Comparison of ENCODE assay signal across 28 mouse cellular contexts in the genomic region with DNA sequence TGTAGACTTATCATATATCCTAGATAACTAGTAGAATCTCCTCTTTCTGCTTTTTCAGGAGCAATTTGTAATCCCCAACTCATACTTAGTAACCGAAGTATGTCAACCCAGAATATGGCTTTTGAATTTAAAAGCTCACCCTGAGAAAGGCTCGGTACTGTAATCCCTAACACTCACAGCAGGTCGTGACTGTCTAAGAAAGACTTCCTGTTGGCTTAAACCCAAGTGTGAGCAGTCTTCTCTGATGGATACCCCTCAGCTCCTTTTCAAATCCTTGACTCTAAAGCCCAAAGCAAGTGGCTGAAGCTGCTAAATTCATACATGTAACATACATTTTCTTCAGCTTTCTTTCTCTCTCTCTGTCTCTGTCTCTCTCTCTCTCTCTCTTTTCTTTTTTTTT. TPM values are rescaled to one million over a fixed set of nuclear protein-coding genes. Genes with fewer than 3 reads are reported as not detected.
A peak's percentile ranks its signal among the peaks of the same experiment; 100 is the strongest.
DNase-seq lines count a peak whose midpoint lies in the region; ATAC-seq lines count a peak whose summit lies in the region.
"Had no signal": no experiment of that assay in that cellular context is flagged by ENCODE, and none has a peak within 500 bp of the region (broad histone marks: within the 10 kb centered on the region; RNA-seq: fewer than 3 reads in every experiment).

No protein-coding gene starts in this region.

- ATAC-seq in inflammation-experienced regulatory T-cells, adult 6 months = peak; percentile 35
- no peak for ATAC-seq in cerebellum, adult (ENCODE audit: insufficient number of reproducible peaks, low FRiP score, low TSS enrichment)
- no peak for ATAC-seq in hindbrain, embryonic 16.5 days
- ATAC-seq: activated CD4-positive, CD25-positive, alpha-beta regulatory T cell, adult 4 months; forebrain, embryonic 14.5 days; forebrain, embryonic 16.5 days; Patski had no signal

- H3K36me3 ChIP-seq in hindbrain, embryonic 16.5 days (ENCODE audit: control insufficient read depth, insufficient read depth, low read length) = no peaks in the 10 kb centered on the region
- H3K36me3 ChIP-seq: embryonic facial prominence, embryonic 13.5 days; embryonic facial prominence, embryonic 15.5 days; forebrain, embryonic 10.5 days; forebrain, embryonic 12.5 days; G1E had no signal

- no peak overlapping the region for H3K9ac ChIP-seq in hindbrain, embryonic 16.5 days (ENCODE audit: low read depth, low read length)
- H3K9ac ChIP-seq: embryonic facial prominence, embryonic 13.5 days; embryonic facial prominence, embryonic 15.5 days; forebrain, embryonic 12.5 days had no signal

- DNase-seq in CD4-positive helper T cell, adult 2 months (ENCODE audit: low read depth, low spot score) = peak; percentile 31
- DNase-seq in CD4-positive, CD25-positive, alpha-beta regulatory T cell, adult 2 months (ENCODE audit: low read depth, low spot score) = peak; percentile 45
- DNase-seq in adipocyte (ENCODE audit: low spot score) = no peak
- DNase-seq: adrenal gland, adult 2 months; adrenal gland, postnatal 10 days; adrenal gland, postnatal 25 days; cerebellum, adult 18-20 months; cerebellum, adult 8-10 months; cerebellum, adult 9-11 months; cerebellum, postnatal 36 days; embryo, embryonic 11 days had no signal

- H3K4me3 ChIP-seq in hindbrain, embryonic 16.5 days (ENCODE audit: low read length) = no peak overlapping the region
- H3K4me3 ChIP-seq: embryonic facial prominence, embryonic 13.5 days; embryonic facial prominence, embryonic 15.5 days; erythroblast, embryonic 14.5 days; forebrain, embryonic 10.5 days; forebrain, embryonic 12.5 days had no signal

- no peaks in the 10 kb centered on the region for H3K27me3 ChIP-seq in hindbrain, embryonic 16.5 days (replicated peaks; ENCODE audit: control insufficient read depth, insufficient read depth, low read length)
- H3K27me3 ChIP-seq: embryonic facial prominence, embryonic 13.5 days; embryonic facial prominence, embryonic 15.5 days had no signal

- no peaks in the 10 kb centered on the region for H3K9me3 ChIP-seq in hindbrain, embryonic 16.5 days (ENCODE audit: control insufficient read depth, low read length)
- H3K9me3 ChIP-seq: embryonic facial prominence, embryonic 13.5 days; embryonic facial prominence, embryonic 15.5 days; forebrain, embryonic 10.5 days; forebrain, embryonic 12.5 days; G1E had no signal

- WGBS in hindbrain, embryonic 16.5 days = 67% methylated on average over 3 of the region's 3 CpGs

- no peak overlapping the region for H3K4me2 ChIP-seq in hindbrain, embryonic 16.5 days (ENCODE audit: low read length)
- H3K4me2 ChIP-seq: embryonic facial prominence, embryonic 13.5 days; embryonic facial prominence, embryonic 15.5 days; forebrain, embryonic 12.5 days had no signal

- no peak overlapping the region for H3K27ac ChIP-seq in hindbrain, embryonic 16.5 days (ENCODE audit: low read depth, low read length)
- H3K27ac ChIP-seq: embryonic facial prominence, embryonic 13.5 days; embryonic facial prominence, embryonic 15.5 days; forebrain, embryonic 10.5 days; forebrain, embryonic 12.5 days had no signal

- H3K4me1 ChIP-seq in hindbrain, embryonic 16.5 days (ENCODE audit: control insufficient read depth, insufficient read depth, low read depth, low read length) = no peaks in the 10 kb centered on the region
- H3K4me1 ChIP-seq: embryonic facial prominence, embryonic 13.5 days; embryonic facial prominence, embryonic 15.5 days; forebrain, embryonic 10.5 days; forebrain, embryonic 12.5 days had no signal

RNA-seq across cellular contexts. Expression of a gene that starts 11.0 kb away (rescaled TPM):
- 100 to 1,000 TPM in 2 of 3 experiments, 10 to 100 TPM in 1; 72.4 to 156 (median 144) TPM for polyA plus RNA-seq in inflammation-experienced regulatory T-cells, adult 6 months (2017; shearing (Covaris generic))
- polyA plus RNA-seq in hindbrain, embryonic 16.5 days (2015; fragmentation: Nextera tagmentation; extraction: Ambion mirVana) = not detected in 2 replicates
- polyA plus RNA-seq: adrenal gland, adult 2 months; brain, embryonic 14.5 days; C2C12; embryonic facial prominence, embryonic 11.5 days; embryonic facial prominence, embryonic 13.5 days; embryonic facial prominence, embryonic 15.5 days; erythroblast, embryonic 14.5 days; forebrain, embryonic 10.5 days; forebrain, embryonic 12.5 days; forebrain, embryonic 14.5 days; forebrain, embryonic 16.5 days; frontal cortex, adult 2 months; G1E; Patski had no signal

Comparison
In these comparisons a context has a peak if more than half of its experiments do, and no peak if none do; other contexts are left out.
1. RNA of a gene that starts 11.0 kb away (polyA plus RNA-seq): 72.4 to 156 TPM in inflammation-experienced regulatory T-cells, adult 6 months; not detected in hindbrain, embryonic 16.5 days; every median in the first group is over 10 times any median in the second.